Mouse (Mus musculus) leukemia stem cell, adult 10-12 weeks (primary cell): ENCODE measurements around the gene Gm39653. TPM values are rescaled to one million over a fixed set of nuclear protein-coding genes. Genes with fewer than 3 reads are reported as not detected.

ENCODE experiments used
- polyA plus RNA-seq: library from polyadenylated mRNA; stranded (reverse); fragments of >175 nt; gene quantifications from 2 replicates; pipeline ENCODE4 v1.2.3, GENCODE M21; 2012; ENCODE audit warnings: low replicate concordance

Gm39653 gene
- not detected in 2 replicates for polyA plus RNA-seq

GRCm38 (mm10) chr1:63615668-63616067 lies at the start of gene Gm39653:
Gm39653 (plus strand) TSS chr1:63615968.

Other genes with a start within 250 kb of the Gm39653 start
- gene Adam23, start 170.1 kb upstream of the Gm39653 start, polyA plus RNA-seq = 2.0 and 4.3 TPM in 2 replicates
- gene Dytn, start 71.0 kb downstream of the Gm39653 start, polyA plus RNA-seq = 0.03 TPM in 1 of 2 replicates, not detected in the other
- not detected in 2 replicates for gene Mdh1b, start 114.3 kb downstream of the Gm39653 start, polyA plus RNA-seq
- gene Fastkd2, start 114.6 kb downstream of the Gm39653 start, polyA plus RNA-seq = 2.8 and 4.1 TPM in 2 replicates
- gene 4933402D24Rik, start 153.3 kb downstream of the Gm39653 start, polyA plus RNA-seq = not detected in 2 replicates